Mouse (Mus musculus) kidney, adult 2 months (tissue): Measurements from ENCODE around the gene Olfr596.

Experiments used
- CTCF ChIP-seq: fragments of 200-500 bp; conservative IDR thresholded peaks from 2 replicates; pipeline ENCODE4 v1.5.1; 2011; ENCODE audit warnings: low read depth, mild to moderate bottlenecking, control low read depth, low read length, moderate library complexity, mixed read lengths; ENCODE audit not compliant: insufficient read depth, insufficient read length
- POLR2A ChIP-seq: fragments of 200-500 bp; IDR thresholded peaks from one replicate; pipeline ENCODE4 v1.6.1; 2011; ENCODE audit warnings: low read depth, low read length, control low read depth

DNA sequence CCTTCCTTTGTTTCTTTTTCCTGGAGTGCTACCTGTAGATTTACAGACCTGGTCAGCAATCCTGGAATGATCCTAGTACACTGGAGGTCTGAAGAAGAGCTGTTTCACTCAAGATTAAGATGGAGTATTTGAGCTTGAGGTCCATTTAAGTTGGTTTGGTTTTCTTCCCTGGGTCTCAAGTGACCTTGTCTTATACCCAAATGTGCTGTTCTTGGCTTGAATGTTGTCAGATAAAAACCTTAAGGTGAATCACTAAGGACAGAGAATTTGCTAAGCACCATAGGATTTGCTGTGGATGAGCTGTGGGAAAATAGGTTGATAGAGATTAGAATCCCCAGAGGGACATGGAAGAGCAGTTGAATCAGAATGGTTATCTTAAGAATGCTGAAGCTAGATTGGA, 44.1 kb downstream of the Olfr596 start, which contains the start of gene Olfr600:
- TF ChIP-seq POLR2A (no peak), CTCF (no peak)
